ENCODE assay signal across 9 mouse cellular contexts in the genomic region with DNA sequence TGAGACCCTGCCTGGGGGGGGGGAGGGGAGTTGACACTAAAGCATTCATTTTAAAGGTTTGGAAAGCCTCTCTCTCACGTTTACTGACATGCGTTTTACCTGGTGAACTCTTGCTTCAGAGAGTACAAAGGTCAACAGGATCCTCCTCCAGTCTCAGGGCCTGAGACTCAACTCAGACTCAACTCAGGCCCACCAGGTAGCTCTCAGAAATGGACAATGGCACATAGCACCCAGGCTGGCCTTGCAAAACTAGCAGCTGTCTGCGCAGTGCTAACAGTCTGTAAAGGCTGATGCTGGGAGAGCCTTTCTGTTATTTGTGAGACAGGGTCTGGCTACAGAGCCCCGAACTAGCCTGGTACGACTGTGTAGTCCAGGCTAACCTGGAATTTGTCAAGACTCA. TPM values are rescaled to one million over a fixed set of nuclear protein-coding genes. Genes with fewer than 3 reads are reported as not detected.
DNase-seq lines count a peak whose midpoint lies in the region; ATAC-seq and TF ChIP-seq lines count a peak whose summit lies in the region.
"Had no signal": no experiment of that assay in that cellular context is flagged by ENCODE, and none has a peak within 500 bp of the region (broad histone marks: within the 10 kb centered on the region; RNA-seq: fewer than 3 reads in every experiment).

No protein-coding gene starts in this region.

- peaks cover 55% of the 10 kb centered on the region for H3K79me2 ChIP-seq in myocyte (ENCODE audit: control insufficient read depth, insufficient read depth)

- TF ChIP-seq POLR2A in myocyte (IDR thresholded peaks at IDR 0.05; ENCODE audit: insufficient read length, low read depth) = no peak

- H3K9ac ChIP-seq in embryonic facial prominence, embryonic 12.5 days = no peak overlapping the region
- peak overlapping the region; percentile 84; the same call in 1 of the 2 replicates for H3K9ac ChIP-seq in kidney, embryonic 15.5 days

- no peak for ATAC-seq in embryonic facial prominence, embryonic 12.5 days (ENCODE audit: insufficient number of reproducible peaks, insufficient read depth, low FRiP score, low TSS enrichment)
- no peak for ATAC-seq in kidney, embryonic 15.5 days (replicated peaks; ENCODE audit: low FRiP score)

- DNase-seq in kidney, adult 11 months = peak; percentile 56
- DNase-seq in kidney, postnatal 4 days = no peak
- no peak for DNase-seq in urinary bladder, adult 18-20 months (ENCODE audit: low spot score in 2 of 2)
- no peak for DNase-seq in layer of hippocampus, adult 9-11 months
- no peak for DNase-seq in left cerebral cortex, postnatal 36 days (ENCODE audit: low spot score in 2 of 2)
- DNase-seq: thymus, postnatal 14 days had no signal

- no peaks in the 10 kb centered on the region for H3K9me3 ChIP-seq in embryonic facial prominence, embryonic 12.5 days
- H3K9me3 ChIP-seq in kidney, embryonic 15.5 days (replicated peaks) = no peaks in the 10 kb centered on the region

- H3K27ac ChIP-seq in embryonic facial prominence, embryonic 12.5 days = no peak overlapping the region
- 0 out of 2 replicates have a peak overlapping the region, but pooled peaks have one; percentile 18 for H3K27ac ChIP-seq in kidney, embryonic 15.5 days

- H3K36me3 ChIP-seq in embryonic facial prominence, embryonic 12.5 days = no peaks in the 10 kb centered on the region
- H3K36me3 ChIP-seq in kidney, embryonic 15.5 days = no peaks in the 10 kb centered on the region
- H3K36me3 ChIP-seq in myocyte (ENCODE audit: control insufficient read depth, insufficient read depth) = no peaks in the 10 kb centered on the region

- H3K4me3 ChIP-seq in embryonic facial prominence, embryonic 12.5 days = peak overlapping the region; percentile 86
- H3K4me3 ChIP-seq in kidney, embryonic 15.5 days (replicated peaks) = peak overlapping the region; percentile 81
- peak overlapping the region; percentile 49 for H3K4me3 ChIP-seq in myocyte

- 52% methylated on average over 5 of the region's 5 CpGs for WGBS in embryonic facial prominence, embryonic 12.5 days
- WGBS in kidney, embryonic 15.5 days = 75% methylated on average over 5 of the region's 5 CpGs

- H3K27me3 ChIP-seq in embryonic facial prominence, embryonic 12.5 days = no peaks in the 10 kb centered on the region
- no peaks in the 10 kb centered on the region; the same call in 1 of the 2 replicates for H3K27me3 ChIP-seq in kidney, embryonic 15.5 days
- H3K27me3 ChIP-seq in myocyte (ENCODE audit: control insufficient read depth, insufficient read depth, insufficient read length) = no peaks in the 10 kb centered on the region

- peaks cover 26% of the 10 kb centered on the region for H3K4me1 ChIP-seq in embryonic facial prominence, embryonic 12.5 days
- peaks cover 46% of the 10 kb centered on the region for H3K4me1 ChIP-seq in kidney, embryonic 15.5 days

- intact Hi-C loops in left cerebral cortex, postnatal 36 days (cut with DNase I) = no loop called here

- peak overlapping the region; percentile 69 for H3K4me2 ChIP-seq in embryonic facial prominence, embryonic 12.5 days (replicated peaks)
- peak overlapping the region; percentile 80 for H3K4me2 ChIP-seq in kidney, embryonic 15.5 days
- peak overlapping the region; percentile 98 for H3K4me2 ChIP-seq in myocyte (ENCODE audit: low read depth)

- no peak overlapping the region for H3ac ChIP-seq in myocyte (ENCODE audit: control insufficient read depth, insufficient read length)

TF ChIP-seq in myocyte, 11 proteins besides CTCF, POLR2A, EP300 and RAD21:
- TF ChIP-seq SRF (IDR thresholded peaks at IDR 0.05; ENCODE audit: control insufficient read depth, insufficient read length, low read depth) (no peak), MYOG (IDR thresholded peaks at IDR 0.05; ENCODE audit: control insufficient read depth in 1 of 3, insufficient read depth in 1 of 3, insufficient read length in 2 of 3, low read depth in 2 of 3) (no peak), MAX (IDR thresholded peaks at IDR 0.05; ENCODE audit: low read depth) (no peak), TCF3 (IDR thresholded peaks at IDR 0.05; ENCODE audit: insufficient read length, low read depth) (no peak), MYOD1 (IDR thresholded peaks at IDR 0.05; ENCODE audit: control insufficient read depth in 1 of 3, insufficient read length in 2 of 3, low read depth in 2 of 3) (no peak), E2F4 (IDR thresholded peaks at IDR 0.05; ENCODE audit: insufficient read depth) (no peak), REST (IDR thresholded peaks at IDR 0.05; ENCODE audit: insufficient read depth, insufficient read length) (no peak), TCF12 (IDR thresholded peaks at IDR 0.05; ENCODE audit: insufficient read depth, poor library complexity, severe bottlenecking) (no peak), POLR2AphosphoS2 (IDR thresholded peaks at IDR 0.05; ENCODE audit: insufficient read length, low read depth) (no peak)

RNA-seq across cellular contexts. Expression of gene Bnip3, which starts 1.3 kb away (rescaled TPM):
- 84.2 and 91.0 TPM in 2 replicates for polyA plus RNA-seq in embryonic facial prominence, embryonic 12.5 days (2016; fragmentation: Nextera tagmentation; extraction: Ambion mirVana)
- polyA plus RNA-seq in kidney, embryonic 15.5 days (2015; fragmentation: Nextera tagmentation; extraction: Ambion mirVana) = 105 and 106 TPM in 2 replicates
- 49.7 TPM for polyA plus RNA-seq in myocyte (2012; fragmentation: generic; extraction: Trizol)
- total RNA-seq in left cerebral cortex, postnatal 36 days (2021) = 100 to 1,000 TPM; 136 to 145 TPM

RNA-seq across cellular contexts. Expression of gene Jakmip3, which starts 32.6 kb away (rescaled TPM):
- polyA plus RNA-seq in embryonic facial prominence, embryonic 12.5 days (2016; fragmentation: Nextera tagmentation; extraction: Ambion mirVana) = 0.67 and 0.74 TPM in 2 replicates
- 0.19 and 0.22 TPM in 2 replicates for polyA plus RNA-seq in kidney, embryonic 15.5 days (2015; fragmentation: Nextera tagmentation; extraction: Ambion mirVana)
- polyA plus RNA-seq in myocyte (2012; fragmentation: generic; extraction: Trizol) = 0.01 TPM
- 10 to 100 TPM; 44.0 to 52.3 TPM for total RNA-seq in left cerebral cortex, postnatal 36 days (2021)
